Mouse (Mus musculus) thymus, postnatal 36 days (tissue): Measurements from ENCODE around the gene Slc25a25.

ENCODE experiments used
- DNase-seq, 2 experiments: peaks; one replicate each; pipeline ENCODE4 v3.0.0; 2022; ENCODE audit warnings: mixed read lengths in 2 of 2

The Slc25a25 gene

DNA sequence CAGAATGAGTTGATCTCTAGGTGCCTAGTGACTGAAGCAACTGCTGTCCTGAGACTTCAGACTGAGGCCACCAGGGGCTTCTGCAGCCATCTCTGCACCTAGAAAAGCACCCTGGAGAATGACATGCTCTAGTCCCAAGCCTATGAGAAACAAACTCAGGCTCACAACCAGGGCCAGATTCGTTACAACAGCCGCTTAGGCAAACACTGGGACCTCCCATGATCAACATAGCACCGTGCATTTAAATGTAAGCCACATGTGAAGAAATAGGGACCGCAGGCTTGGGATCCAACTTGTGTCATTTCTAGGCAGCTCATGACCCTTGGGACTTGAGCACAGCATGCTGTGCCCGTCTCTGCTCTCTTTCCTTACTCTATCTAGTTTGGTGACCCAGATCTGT lies 23.5 kb downstream of the Slc25a25 start:
- DNase-seq = no peak

- DNase-seq = no peak
These were observed 25.1 kb downstream of the Slc25a25 start for GRCm38 (mm10) chr2:32426141-32426540.

DNA sequence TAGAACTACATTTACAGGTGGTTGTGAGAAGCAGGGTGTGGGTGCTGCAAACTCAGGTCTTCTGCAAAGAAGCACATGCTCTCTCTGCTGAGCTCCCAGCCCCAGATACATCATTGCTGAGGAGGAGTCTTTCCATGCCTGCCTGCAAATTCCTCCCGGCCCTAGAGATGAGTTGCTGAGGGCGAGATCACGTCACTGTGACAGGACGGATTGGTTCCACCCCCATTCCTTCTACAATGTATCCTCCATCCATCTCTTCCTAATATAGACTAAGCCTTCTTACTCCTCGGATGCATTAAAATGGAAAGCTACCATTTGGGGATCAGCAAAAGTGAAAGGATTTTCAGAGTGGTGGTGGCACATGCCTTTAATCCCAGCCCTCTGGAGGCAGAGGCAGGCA lies 25.7 kb downstream of the Slc25a25 start:
- DNase-seq = no peak

- no peak for DNase-seq
These were observed 26.4 kb downstream of the Slc25a25 start for GRCm38 (mm10) chr2:32424796-32425195.

DNA sequence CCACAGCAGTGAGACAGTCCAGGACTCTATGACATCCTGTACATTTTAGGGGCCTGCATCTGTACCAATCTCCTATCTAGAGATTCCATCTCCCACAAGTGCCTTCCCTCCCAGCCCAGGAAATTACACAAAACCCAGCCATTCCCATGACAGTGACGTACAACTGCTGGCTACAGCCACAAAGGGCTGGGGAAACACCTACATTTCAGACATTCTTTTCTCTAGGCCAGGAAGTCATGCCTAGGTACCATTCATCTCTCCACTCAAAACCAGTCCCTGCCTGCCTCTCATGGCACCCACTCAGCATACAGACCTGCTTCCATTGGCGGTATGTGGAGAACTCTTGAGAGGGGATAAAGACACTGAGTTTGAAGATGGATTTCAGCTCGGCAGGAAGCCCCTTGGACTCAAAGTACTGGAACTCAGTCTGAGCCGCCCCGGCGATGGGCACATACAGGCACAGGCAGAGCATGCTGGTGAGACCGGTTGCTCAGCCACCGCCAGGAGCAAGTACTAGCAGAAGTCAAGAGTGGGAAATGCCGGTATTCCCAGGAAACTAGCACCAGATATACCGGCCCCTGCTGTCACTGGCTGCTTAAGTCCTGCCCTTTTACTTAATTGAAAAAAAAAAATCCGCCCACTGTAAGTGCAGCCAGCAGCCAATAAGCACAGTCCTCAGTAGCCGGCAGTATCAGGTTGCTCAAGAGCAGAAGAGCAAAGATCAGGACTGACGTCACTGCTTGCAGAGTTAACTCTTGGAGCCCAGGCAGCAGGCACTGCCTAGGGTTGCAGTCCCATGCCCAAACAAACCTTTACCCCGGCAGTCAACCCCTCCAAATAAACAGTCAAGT lies 27.5 kb downstream of the Slc25a25 start:
- DNase-seq = no peak

DNA sequence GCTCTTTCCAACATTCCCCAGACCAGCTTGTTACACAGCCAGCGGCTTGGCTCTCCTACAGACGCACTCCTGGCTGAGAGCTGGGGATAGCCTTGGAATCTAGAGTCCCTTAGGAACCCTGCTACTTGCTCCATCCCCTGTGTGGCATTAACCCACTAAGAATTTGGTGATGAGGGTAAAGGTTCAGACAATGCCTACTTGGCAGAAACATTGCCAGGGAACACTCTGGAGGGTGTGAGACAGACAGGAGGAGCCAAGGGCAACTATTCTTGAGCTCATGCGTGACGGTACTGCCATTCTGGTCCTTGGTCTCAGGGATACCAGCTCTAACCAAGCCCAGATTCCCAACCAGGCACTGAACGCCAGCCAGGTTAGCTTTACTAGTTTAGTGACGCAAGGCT lies 29.4 kb downstream of the Slc25a25 start:
- DNase-seq = no peak

DNA sequence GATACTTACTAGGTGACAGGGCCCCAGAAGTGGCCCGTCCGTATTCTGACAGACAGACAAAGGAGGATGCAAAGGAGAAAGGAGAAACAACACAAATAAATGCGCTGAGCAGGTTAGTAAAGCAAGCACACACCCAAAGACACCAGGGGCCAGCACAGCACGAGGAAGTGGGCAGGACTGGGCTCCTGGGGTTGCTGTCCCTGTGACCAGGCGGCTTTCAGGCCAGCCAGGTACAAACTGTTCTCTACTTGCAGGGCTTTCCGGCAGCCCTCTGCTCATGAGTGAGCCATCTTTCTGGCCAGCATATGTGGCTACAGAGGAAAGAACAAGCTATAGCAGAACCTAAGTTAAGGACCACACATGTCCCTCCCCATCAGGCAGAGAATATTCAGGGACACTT lies 30.6 kb downstream of the Slc25a25 start:
- no peak for DNase-seq

- no peak for DNase-seq
These were observed 31.1 kb downstream of the Slc25a25 start for GRCm38 (mm10) chr2:32420066-32420608.

DNA sequence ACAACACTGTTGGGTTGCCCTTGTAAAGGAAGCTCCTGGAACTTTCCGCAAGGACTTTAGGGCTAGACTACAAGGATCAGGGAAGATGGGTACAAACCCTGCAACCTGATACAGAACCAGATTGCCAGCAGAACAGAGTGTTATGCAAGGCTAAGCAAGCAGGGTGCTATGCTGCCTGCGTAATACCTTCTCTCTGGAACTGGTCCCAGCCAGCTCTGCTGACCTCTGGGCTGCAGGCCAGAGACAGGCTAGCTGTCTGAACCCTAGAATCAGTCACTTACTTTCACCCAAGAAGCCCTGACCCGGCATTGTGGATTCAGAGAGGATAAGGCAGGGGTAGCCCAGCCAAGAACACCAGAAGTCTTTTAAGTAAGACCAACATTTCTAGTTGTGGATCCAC lies 31.9 kb downstream of the Slc25a25 start:
- DNase-seq = no peak

- no peak for DNase-seq
These were observed 32.7 kb downstream of the Slc25a25 start for GRCm38 (mm10) chr2:32418430-32419151.

- DNase-seq = no peak
These were observed 33.8 kb downstream of the Slc25a25 start for GRCm38 (mm10) chr2:32417486-32417885.

GRCm38 (mm10) chr2:32416556-32416955 lies 34.7 kb downstream of the Slc25a25 start:
- no peak for DNase-seq

DNA sequence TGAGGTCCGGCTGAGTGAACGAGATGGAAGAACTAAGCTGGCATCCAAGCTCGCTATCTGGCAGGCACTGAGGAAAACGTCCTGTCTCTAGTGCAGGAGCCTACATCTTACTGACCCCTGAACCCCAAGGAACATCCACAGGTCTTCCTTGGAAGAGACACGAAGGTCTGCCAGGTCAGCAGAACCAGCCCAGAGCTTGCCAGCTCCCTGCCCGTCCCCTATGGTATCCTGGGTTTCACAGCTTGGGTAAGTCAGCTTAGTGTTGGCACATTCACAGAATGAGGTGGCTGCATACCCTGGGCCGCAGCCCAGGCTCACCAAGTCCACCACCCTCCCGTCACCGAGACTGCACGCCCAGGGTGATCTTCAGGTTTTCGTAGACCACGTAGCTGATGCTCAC lies 35.4 kb downstream of the Slc25a25 start:
- no peak for DNase-seq

GRCm38 (mm10) chr2:32413936-32414335 lies 37.3 kb downstream of the Slc25a25 start:
- no peak for DNase-seq

DNA sequence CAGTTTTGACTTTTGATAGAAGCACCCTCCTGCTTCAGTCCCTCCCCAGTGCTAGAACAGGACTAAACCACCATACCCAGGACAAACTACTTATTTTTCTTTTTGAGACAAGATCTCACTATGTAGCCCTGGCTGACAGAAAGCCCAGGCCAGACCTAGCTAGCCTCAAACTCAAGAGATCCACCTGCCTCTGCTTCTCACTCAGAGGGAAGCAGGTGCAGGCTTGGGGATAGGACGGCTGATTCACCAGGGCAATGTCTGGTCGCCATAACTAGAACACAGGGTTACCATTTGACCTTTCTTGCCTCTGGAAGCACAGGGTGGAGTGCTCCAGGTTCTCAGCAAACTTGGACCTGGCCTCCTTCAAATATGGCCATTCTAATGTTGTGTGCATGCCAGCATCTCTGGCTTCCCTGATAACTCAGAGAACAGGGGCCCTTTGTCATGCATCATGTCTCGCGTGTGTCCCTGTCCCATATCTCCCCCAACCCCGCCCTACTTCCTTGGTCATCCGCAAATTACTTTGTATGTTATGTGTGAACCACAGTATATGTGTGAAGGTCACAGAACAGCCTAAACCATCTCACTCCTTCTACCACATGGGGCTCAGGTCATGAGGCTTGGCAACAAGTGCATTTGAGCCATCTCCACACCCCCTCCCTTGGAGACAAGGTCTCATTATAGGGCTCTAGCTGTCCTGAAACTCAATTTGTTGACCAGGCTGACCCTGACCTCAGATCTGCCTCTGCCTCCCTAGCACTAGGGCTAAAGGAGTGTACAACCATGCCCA lies 38.3 kb downstream of the Slc25a25 start:
- DNase-seq = no peak

- DNase-seq = no peak
These were observed 39.8 kb downstream of the Slc25a25 start for GRCm38 (mm10) chr2:32411407-32411806.

DNA sequence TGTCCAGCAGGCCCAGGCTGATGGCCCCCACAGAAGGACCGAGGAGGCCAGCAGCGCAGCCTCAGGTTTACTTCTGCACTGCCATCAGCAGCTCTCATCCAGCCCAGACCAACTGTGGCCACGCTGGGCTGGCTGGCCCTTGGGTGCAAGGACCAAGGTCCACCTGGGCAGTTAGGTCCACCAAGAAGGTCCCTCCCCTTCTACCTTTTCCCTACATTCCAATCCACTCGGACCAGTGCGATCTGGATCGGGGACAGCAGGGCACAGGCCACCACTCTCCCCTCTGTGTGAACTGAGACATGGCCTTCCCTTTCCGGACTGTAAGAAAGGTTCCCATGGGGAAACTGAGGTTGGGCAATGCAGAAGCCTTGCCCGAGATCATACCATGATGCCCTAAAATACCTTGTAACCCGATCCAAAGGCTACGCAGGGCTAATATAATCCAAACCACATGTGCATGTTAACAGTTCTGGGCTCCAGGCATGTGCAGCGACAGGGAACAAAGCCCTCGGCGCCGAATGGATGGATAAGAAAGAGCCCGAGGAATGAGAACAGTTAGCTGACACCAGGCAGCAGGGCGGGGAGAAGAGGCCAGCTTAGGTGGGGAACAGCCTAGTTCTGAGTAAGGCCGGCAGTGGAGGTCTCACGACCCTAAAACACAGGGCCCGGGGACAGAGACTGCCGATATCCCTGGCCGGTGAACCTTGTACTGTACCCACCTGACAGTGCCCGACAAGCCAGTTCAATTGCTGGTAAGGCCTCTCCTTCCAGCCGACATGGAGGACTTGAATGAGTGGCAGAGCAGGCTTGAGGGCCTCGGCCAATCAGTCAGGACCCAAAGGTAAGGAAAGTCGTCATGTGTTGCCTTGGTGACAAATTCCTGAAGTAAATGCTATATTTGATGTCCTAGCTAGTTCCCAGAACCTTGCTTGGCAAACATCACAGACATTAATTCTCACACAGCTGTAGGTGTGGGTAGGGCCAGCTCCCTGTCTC lies 42.5 kb downstream of the Slc25a25 start:
- DNase-seq = no peak

GRCm38 (mm10) chr2:32407144-32407824 lies 44.0 kb downstream of the Slc25a25 start:
- DNase-seq = no peak

- DNase-seq = peak; percentile 86 to 92
These were observed 46.6 kb downstream of the Slc25a25 start for GRCm38 (mm10) chr2:32404663-32405062.

GRCm38 (mm10) chr2:32396695-32397094 lies 54.5 kb downstream of the Slc25a25 start:
- DNase-seq = peak; percentile 15 to 27
